Mouse (Mus musculus) MEL (cell line): ENCODE measurements around the gene Serpini1.
"Not testable (repeated sequence)": the region's sequence is repeated elsewhere in the genome, so short reads cannot be mapped to it uniquely, and the experiment has no call there.

ENCODE experiments used
- CTCF ChIP-seq, 3 experiments: IDR thresholded peaks in 2 of 3; conservative IDR thresholded peaks in 1 of 3; 2 replicates each; pipeline ENCODE4 v1.5.1; 2011 to 2012; ENCODE audit warnings: low read length in 3 of 3, low read depth in 2 of 3, mild to moderate bottlenecking in 2 of 3, improper control_type of control experiment in 1 of 3, inconsistent platforms in 1 of 3, mixed read lengths in 1 of 3, moderate library complexity in 1 of 3; ENCODE audit not compliant: control insufficient read depth in 1 of 3, insufficient read depth in 1 of 3, poor library complexity in 1 of 3, severe bottlenecking in 1 of 3
- MAX ChIP-seq: IDR thresholded peaks from 2 replicates; pipeline ENCODE4 v1.6.1; 2011; ENCODE audit warnings: low read length, improper control_type of control experiment
- TAL1 ChIP-seq: IDR thresholded peaks from 2 replicates; pipeline ENCODE4 v1.6.1; 2012; ENCODE audit warnings: mild to moderate bottlenecking, inconsistent platforms, low read length, moderate library complexity, mixed read lengths

GRCm38 (mm10) chr3:75650416-75651154, 93.2 kb downstream of the Serpini1 start:
- TF ChIP-seq TAL1; CTCF (IDR thresholded peaks at IDR 0.05 in 2 of 3, conservative IDR thresholded peaks at IDR 0.05 in 1 of 3; ENCODE audit: control insufficient read depth in 1 of 3, insufficient read depth in 1 of 3, low read depth in 2 of 3, low read length in 3 of 3, poor library complexity in 1 of 3, severe bottlenecking in 1 of 3); MAX: not testable (repeated sequence)
